Mouse (Mus musculus) erythroblast, embryonic 14.5 days (primary cell): ENCODE data around the gene Pycr1.

Experiments
- GATA1 ChIP-seq: IDR thresholded peaks from 2 replicates; pipeline ENCODE4 v1.6.1; 2012; ENCODE audit warnings: low read length, inconsistent platforms, mixed read lengths
- TAL1 ChIP-seq: IDR thresholded peaks from 3 replicates; pipeline ENCODE4 v1.6.1; 2012; ENCODE audit warnings: low read length, inconsistent platforms, mixed read lengths

DNA sequence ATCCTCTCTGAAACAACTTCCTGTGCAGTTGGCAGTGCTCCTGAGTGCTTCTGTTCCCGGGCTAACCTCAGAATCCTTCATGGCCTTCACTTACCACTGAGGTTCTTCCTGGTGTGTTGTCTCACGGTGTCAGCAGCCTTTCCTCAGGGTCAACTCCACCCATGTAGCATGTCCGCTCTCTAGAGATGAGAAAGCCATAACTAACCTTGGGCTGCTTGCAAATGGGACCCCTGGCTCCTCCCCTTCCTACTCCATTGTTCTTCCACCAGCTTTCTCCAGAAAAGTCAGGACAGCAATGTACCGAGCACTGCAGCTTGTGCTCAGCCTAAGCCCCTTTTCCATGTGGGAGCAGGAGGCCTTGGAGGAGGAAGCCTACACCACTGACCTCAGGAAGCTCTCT is 36.8 kb downstream of the Pycr1 start:
- TF ChIP-seq GATA1 (no peak), TAL1 (no peak)
